Mouse (Mus musculus) myocyte (in vitro differentiated cells): Measurements from ENCODE around the gene Stpg4. TPM values are rescaled to one million over a fixed set of nuclear protein-coding genes. Genes with fewer than 3 reads are reported as not detected.

Experiments used
- H3K27me3 ChIP-seq: one replicate; pipeline ENCODE4 v1.6.1; 2011; ENCODE audit not compliant: control insufficient read depth, insufficient read depth, insufficient read length
- H3K36me3 ChIP-seq: one replicate; pipeline ENCODE4 v1.6.1; 2011; ENCODE audit not compliant: control insufficient read depth, insufficient read depth
- H3K4me2 ChIP-seq: one replicate; pipeline ENCODE4 v1.6.1; 2011; ENCODE audit warnings: low read depth, control low read depth
- H3K4me3 ChIP-seq: one replicate; pipeline ENCODE4 v1.5.1; 2011; ENCODE audit warnings: mild to moderate bottlenecking, control low read depth, moderate library complexity
- H3K79me2 ChIP-seq: one replicate; pipeline ENCODE4 v1.6.1; 2011; ENCODE audit not compliant: control insufficient read depth, insufficient read depth
- H3ac ChIP-seq: one replicate; pipeline ENCODE4 v1.6.1; 2011; ENCODE audit not compliant: control insufficient read depth, insufficient read length
- E2F4 ChIP-seq: IDR thresholded peaks from one replicate; pipeline ENCODE4 v1.6.1; 2011; ENCODE audit warnings: mild to moderate bottlenecking, control low read depth, moderate library complexity; ENCODE audit not compliant: insufficient read depth
- MAX ChIP-seq: IDR thresholded peaks from one replicate; pipeline ENCODE4 v1.6.1; 2011; ENCODE audit warnings: low read depth, mild to moderate bottlenecking, control low read depth
- MYOG ChIP-seq, 3 experiments: IDR thresholded peaks; one replicate each; pipeline ENCODE4 v1.6.1; 2011; ENCODE audit warnings: control low read depth in 2 of 3, low read depth in 2 of 3, mild to moderate bottlenecking in 2 of 3; ENCODE audit not compliant: insufficient read length in 2 of 3, control insufficient read depth in 1 of 3, insufficient read depth in 1 of 3
- POLR2A ChIP-seq: IDR thresholded peaks from one replicate; pipeline ENCODE4 v1.6.1; 2011; ENCODE audit warnings: low read depth, mild to moderate bottlenecking, control low read depth, moderate library complexity; ENCODE audit not compliant: insufficient read length
- POLR2AphosphoS2 ChIP-seq: IDR thresholded peaks from one replicate; pipeline ENCODE4 v1.6.1; 2011; ENCODE audit warnings: low read depth, control low read depth; ENCODE audit not compliant: insufficient read length
- TCF12 ChIP-seq: IDR thresholded peaks from one replicate; pipeline ENCODE4 v1.6.1; 2011; ENCODE audit warnings: mild to moderate bottlenecking, control low read depth; ENCODE audit not compliant: poor library complexity, insufficient read depth, severe bottlenecking
- polyA plus RNA-seq: library from polyadenylated mRNA; unstranded; fragments of >200 nt; fragmentation: generic; extraction: Trizol; gene quantifications from one replicate; pipeline ENCODE4 v1.2.1, GENCODE M21; 2012; ENCODE audit warnings: missing spikeins

The Stpg4 gene
- polyA plus RNA-seq, 1 experiment = not detected

DNA sequence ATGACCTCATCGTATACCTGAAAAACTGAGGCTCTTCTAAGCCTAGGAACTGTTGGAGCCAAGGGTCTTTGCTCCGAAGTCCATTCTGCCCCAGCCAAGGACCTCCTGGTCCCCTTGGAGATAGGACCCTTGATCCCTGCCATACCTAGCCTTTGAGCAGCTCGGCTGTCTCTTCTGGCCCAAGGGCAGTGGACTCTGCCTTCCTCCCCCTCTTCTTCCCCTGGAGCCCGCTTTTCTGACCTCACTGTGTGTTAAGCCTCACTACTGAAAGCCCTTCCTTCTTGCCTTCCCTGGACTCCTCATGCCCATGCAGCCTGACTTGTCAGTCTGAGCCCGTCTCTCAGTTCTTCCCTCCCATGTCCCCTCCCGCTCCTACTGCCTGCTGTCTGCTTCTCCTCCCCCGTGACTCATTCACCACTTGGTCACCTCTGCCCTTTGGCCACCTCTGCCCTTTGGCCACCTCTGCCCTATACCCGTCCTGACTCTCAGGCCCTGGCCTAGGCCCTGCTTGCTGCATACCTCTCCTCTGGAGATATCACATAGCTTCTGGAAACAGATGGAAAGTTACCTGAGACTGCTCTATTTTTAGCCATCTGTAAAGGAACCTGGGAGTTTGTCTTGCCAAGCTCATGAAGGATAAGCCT lies 84.4 kb downstream of the Stpg4 start:
- no peaks in the 10 kb centered on the region for H3K79me2 ChIP-seq
- no peaks in the 10 kb centered on the region for H3K27me3 ChIP-seq
- H3K4me3 ChIP-seq = no peak overlapping the region
- H3K4me2 ChIP-seq = no peak overlapping the region
- no peak overlapping the region for H3ac ChIP-seq
- peaks cover 3% of the 10 kb centered on the region for H3K36me3 ChIP-seq
- TF ChIP-seq E2F4 (no peak), TCF12 (no peak), POLR2A (no peak), MYOG (IDR thresholded peaks at IDR 0.05; ENCODE audit: control insufficient read depth in 1 of 3, insufficient read depth in 1 of 3, insufficient read length in 2 of 3, low read depth in 2 of 3) (no peak), POLR2AphosphoS2 (no peak), MAX (no peak)

Other genes starting within 250 kb of the Stpg4 start
- gene Mcfd2, start 161.8 kb downstream of the Stpg4 start, polyA plus RNA-seq = 59.1 TPM
- 15.2 TPM for gene Ttc7, start 144.9 kb downstream of the Stpg4 start, polyA plus RNA-seq
- gene Calm2, start 19.2 kb upstream of the Stpg4 start, polyA plus RNA-seq = 271 TPM
- gene Epcam, start 208.2 kb upstream of the Stpg4 start, polyA plus RNA-seq = not detected
- 4.6 TPM for gene Msh2, start 244.6 kb upstream of the Stpg4 start, polyA plus RNA-seq